Mouse (Mus musculus) myocyte (in vitro differentiated cells): ENCODE measurements around the gene Gm20503.

Experiments
- CEBPB ChIP-seq: IDR thresholded peaks from 2 replicates; pipeline ENCODE4 v1.6.1; 2011; ENCODE audit warnings: mild to moderate bottlenecking, moderate library complexity; ENCODE audit not compliant: poor library complexity, insufficient read depth, severe bottlenecking
- E2F4 ChIP-seq: IDR thresholded peaks from one replicate; pipeline ENCODE4 v1.6.1; 2011; ENCODE audit warnings: mild to moderate bottlenecking, control low read depth, moderate library complexity; ENCODE audit not compliant: insufficient read depth
- MYOD1 ChIP-seq, 3 experiments: IDR thresholded peaks; one replicate each; pipeline ENCODE4 v1.6.1; 2011; ENCODE audit warnings: control low read depth in 2 of 3, low read depth in 2 of 3, mild to moderate bottlenecking in 2 of 3, moderate library complexity in 1 of 3; ENCODE audit not compliant: insufficient read length in 2 of 3, control insufficient read depth in 1 of 3
- POLR2A ChIP-seq: IDR thresholded peaks from one replicate; pipeline ENCODE4 v1.6.1; 2011; ENCODE audit warnings: low read depth, mild to moderate bottlenecking, control low read depth, moderate library complexity; ENCODE audit not compliant: insufficient read length
- POLR2AphosphoS2 ChIP-seq: IDR thresholded peaks from one replicate; pipeline ENCODE4 v1.6.1; 2011; ENCODE audit warnings: low read depth, control low read depth; ENCODE audit not compliant: insufficient read length
- SRF ChIP-seq: IDR thresholded peaks from one replicate; pipeline ENCODE4 v1.6.1; 2011; ENCODE audit warnings: low read depth; ENCODE audit not compliant: control insufficient read depth, insufficient read length
- TCF12 ChIP-seq: IDR thresholded peaks from one replicate; pipeline ENCODE4 v1.6.1; 2011; ENCODE audit warnings: mild to moderate bottlenecking, control low read depth; ENCODE audit not compliant: poor library complexity, insufficient read depth, severe bottlenecking
- USF1 ChIP-seq: IDR thresholded peaks from one replicate; pipeline ENCODE4 v1.6.1; 2011; ENCODE audit warnings: low read depth, mild to moderate bottlenecking, control low read depth, moderate library complexity

GRCm38 (mm10) chr4:58992195-58992594 lies 10.8 kb upstream of the Gm20503 start:
- TF ChIP-seq POLR2A (no peak), MYOD1 (IDR thresholded peaks at IDR 0.05; ENCODE audit: control insufficient read depth in 1 of 3, insufficient read length in 2 of 3, low read depth in 2 of 3) (no peak), E2F4 (no peak), USF1 (no peak), POLR2AphosphoS2 (no peak), TCF12 (no peak), CEBPB (no peak), SRF (no peak)
